Mouse (Mus musculus): ENCODE measurements around the gene D11Wsu47e.

D11Wsu47e gene

GRCm38 (mm10) chr11:113666648-113667047, 17.6 kb upstream of the D11Wsu47e start:
- peak in 1 of 2 experiments; percentile 32 for DNase-seq

- no peak for DNase-seq
These were observed 17.1 kb upstream of the D11Wsu47e start for GRCm38 (mm10) chr11:113667122-113667521.

- DNase-seq: no peak
These were observed 16.5 kb upstream of the D11Wsu47e start for GRCm38 (mm10) chr11:113667704-113668103.

GRCm38 (mm10) chr11:113668857-113669256, 15.4 kb upstream of the D11Wsu47e start:
- no peak for DNase-seq

- no peak for DNase-seq
These were observed 14.5 kb upstream of the D11Wsu47e start for GRCm38 (mm10) chr11:113669711-113670110.

- DNase-seq: peak; percentile 40 to 46
These were observed 10.6 kb upstream of the D11Wsu47e start for GRCm38 (mm10) chr11:113673614-113674013.

- DNase-seq: no peak
These were observed 9.6 kb upstream of the D11Wsu47e start for GRCm38 (mm10) chr11:113674595-113674994.

- no peak for DNase-seq
These were observed 7.4 kb upstream of the D11Wsu47e start for GRCm38 (mm10) chr11:113676847-113677246.

- DNase-seq: peak; percentile 37 to 44
These were observed 6.8 kb upstream of the D11Wsu47e start for GRCm38 (mm10) chr11:113677378-113677777.

- DNase-seq: no peak
These were observed 5.8 kb upstream of the D11Wsu47e start for GRCm38 (mm10) chr11:113678373-113678772.

GRCm38 (mm10) chr11:113680954-113681353, 3.3 kb upstream of the D11Wsu47e start:
- DNase-seq: no peak

GRCm38 (mm10) chr11:113681979-113682378, 2.2 kb upstream of the D11Wsu47e start:
- DNase-seq: no peak

GRCm38 (mm10) chr11:113682897-113683626, 1.1 kb upstream of the D11Wsu47e start:
- DNase-seq: peak; percentile 62 to 71

- DNase-seq: no peak
These were observed 620 bp upstream of the D11Wsu47e start for GRCm38 (mm10) chr11:113683627-113683956.

- no peak for DNase-seq
These were observed 655 bp downstream of the D11Wsu47e start for GRCm38 (mm10) chr11:113684707-113685426.

- no peak for DNase-seq
These were observed 2.8 kb downstream of the D11Wsu47e start for GRCm38 (mm10) chr11:113687031-113687430.

GRCm38 (mm10) chr11:113690506-113690905, 6.3 kb downstream of the D11Wsu47e start:
- DNase-seq: no peak

GRCm38 (mm10) chr11:113691318-113691717, 7.1 kb downstream of the D11Wsu47e start:
- DNase-seq: no peak

- DNase-seq: no peak
These were observed 7.6 kb downstream of the D11Wsu47e start for GRCm38 (mm10) chr11:113691851-113692250.

GRCm38 (mm10) chr11:113697571-113697970, 13.4 kb downstream of the D11Wsu47e start:
- DNase-seq: no peak

- DNase-seq: no peak
These were observed 13.9 kb downstream of the D11Wsu47e start for GRCm38 (mm10) chr11:113698013-113698545.

- DNase-seq: no peak
These were observed 15.4 kb downstream of the D11Wsu47e start for GRCm38 (mm10) chr11:113699643-113700042.

GRCm38 (mm10) chr11:113703758-113704157, 19.5 kb downstream of the D11Wsu47e start:
- peak; percentile 85 to 88 for DNase-seq
